Mouse (Mus musculus): ENCODE results near the gene Cbs.

The Cbs gene

GRCm38 (mm10) chr17:31583781-31584180 lies 53.3 kb downstream of the Cbs start:
- DNase-seq = no peak

GRCm38 (mm10) chr17:31583185-31583584 lies 53.9 kb downstream of the Cbs start:
- no peak for DNase-seq

DNA sequence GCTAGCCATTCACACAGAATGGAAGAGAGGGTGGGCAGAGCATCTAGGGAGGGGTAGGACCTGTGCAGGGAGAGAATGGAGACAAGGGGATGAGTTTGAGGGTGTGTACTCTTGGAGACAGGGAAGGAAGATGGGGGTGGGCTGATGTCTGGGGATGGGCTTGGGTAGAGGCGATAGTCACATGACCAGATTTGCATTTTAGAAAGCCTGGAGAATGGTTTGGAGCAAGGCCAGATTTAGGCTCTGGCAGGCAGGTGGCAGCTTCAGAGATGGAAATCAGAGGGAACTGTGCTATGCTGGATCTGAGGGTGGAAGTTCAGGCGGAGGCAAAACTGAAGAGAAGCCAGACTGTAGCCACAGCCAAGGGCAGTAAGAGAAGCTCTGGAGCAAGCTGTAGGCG lies 56.7 kb downstream of the Cbs start:
- DNase-seq = no peak

- DNase-seq = no peak
Measured at GRCm38 (mm10) chr17:31576394-31577175, 60.5 kb downstream of the Cbs start.

- no peak for DNase-seq
Measured at GRCm38 (mm10) chr17:31574662-31575061, 62.4 kb downstream of the Cbs start.

DNA sequence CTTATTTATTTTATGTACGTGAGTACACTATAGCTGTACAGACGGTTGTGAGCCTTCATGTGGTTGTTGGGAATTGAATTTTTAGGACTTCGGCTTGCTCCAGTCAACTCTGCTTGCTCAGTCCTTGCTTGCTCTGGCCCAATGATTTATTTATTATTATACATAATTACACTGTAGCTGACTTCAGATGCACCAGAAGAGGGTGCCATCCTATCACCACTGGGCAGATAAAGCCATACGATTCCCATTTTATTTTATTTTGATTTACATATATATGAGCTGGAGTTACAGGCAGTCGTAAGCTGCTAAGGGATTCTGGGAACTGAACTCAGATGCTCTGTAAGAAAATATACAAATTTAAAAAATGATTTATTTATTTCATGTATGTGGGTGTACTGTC lies 65.3 kb downstream of the Cbs start:
- no peak for DNase-seq

DNA sequence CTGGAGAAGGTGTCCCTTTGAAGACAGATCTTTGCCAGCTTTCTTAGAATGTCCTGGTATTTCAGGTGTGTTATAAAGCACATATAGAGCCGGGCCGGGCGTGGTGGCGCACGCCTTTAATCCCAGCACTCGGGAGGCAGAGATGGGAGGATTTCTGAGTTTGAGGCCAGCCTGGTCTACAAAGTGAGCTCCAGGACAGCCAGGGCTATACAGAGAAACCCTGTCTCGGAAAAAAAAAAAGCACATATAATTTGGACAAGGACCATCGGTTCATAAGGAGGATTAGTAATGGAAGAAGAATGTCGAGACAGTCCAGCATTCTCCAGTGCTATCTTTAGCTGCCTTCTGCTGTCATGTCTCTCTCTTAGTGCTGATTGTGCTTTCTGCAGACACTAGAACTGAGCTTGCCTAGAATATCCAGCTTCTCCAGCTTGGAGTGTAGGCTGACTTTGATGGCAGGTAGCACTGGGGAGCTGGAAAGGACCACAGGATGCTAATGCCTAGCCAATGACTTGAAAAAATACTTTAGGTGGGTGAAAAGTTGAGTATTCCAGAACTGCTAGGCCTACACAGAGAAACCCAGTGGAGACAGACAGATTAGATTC lies 66.6 kb downstream of the Cbs start:
- DNase-seq = no peak

- no peak for DNase-seq
Measured at GRCm38 (mm10) chr17:31569756-31570155, 67.3 kb downstream of the Cbs start.

GRCm38 (mm10) chr17:31566276-31566675 lies 70.8 kb downstream of the Cbs start:
- DNase-seq = no peak

DNA sequence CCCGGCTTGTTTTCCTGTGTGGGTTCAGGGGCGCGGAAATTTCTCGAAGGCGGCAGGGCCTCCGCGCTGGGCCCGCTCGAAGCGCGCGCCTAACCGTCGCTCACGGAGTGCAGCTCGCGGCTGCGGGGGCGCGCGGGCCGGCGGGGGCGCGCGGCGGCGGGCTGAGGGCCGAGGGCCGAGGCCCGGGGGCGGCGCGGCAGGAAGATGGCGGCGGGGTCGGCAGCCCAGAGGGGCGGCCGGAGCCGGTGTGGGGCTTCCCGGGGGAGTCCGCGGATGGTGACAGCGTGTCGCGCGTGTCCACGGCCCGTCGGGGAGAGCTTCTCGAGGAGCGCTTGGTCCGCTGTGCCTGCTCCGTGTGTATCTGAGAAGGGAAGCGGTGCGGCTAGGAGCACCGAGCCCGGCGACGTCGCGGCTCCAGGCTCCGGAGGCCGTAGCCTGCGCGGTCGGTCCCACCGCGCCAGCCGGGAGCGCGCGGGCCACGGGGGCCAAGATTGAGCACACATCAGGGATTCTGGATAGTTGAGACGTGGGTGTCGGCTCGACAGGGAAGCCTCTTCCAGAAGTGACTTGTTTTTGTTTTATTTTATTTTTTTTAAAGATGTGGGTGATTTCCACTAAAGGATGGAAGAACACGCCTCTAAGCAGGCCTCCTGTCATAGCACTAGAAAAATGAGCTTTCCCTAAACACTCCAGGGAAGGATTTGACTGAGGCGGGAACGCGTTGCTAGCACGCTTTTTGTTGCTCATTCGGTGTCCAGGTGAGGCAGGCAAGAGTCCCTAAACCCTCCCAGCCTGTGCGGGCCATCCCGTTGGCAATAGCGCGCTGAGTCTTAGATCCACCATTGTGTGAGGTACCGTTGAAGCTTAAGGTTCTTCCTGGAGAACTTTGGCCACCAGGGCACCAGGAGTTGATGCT lies 71.6 kb downstream of the Cbs start:
- DNase-seq = peak in 1 of 2 experiments; percentile 42

DNA sequence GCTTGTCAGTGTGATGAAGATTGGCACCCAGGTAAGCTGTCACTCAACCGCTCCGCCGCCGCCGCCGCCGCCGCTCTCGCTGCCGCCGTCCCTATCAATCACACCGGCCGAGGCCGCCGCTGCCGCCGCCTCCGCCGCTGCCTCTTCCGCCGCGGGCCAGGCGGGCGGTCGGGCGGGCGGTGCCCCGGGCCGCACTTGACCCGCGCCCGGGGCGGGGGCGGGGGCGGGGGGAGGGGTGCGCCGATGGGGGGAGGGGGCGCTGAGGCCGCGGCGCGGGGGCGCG lies 72.2 kb downstream of the Cbs start:
- no peak for DNase-seq

DNA sequence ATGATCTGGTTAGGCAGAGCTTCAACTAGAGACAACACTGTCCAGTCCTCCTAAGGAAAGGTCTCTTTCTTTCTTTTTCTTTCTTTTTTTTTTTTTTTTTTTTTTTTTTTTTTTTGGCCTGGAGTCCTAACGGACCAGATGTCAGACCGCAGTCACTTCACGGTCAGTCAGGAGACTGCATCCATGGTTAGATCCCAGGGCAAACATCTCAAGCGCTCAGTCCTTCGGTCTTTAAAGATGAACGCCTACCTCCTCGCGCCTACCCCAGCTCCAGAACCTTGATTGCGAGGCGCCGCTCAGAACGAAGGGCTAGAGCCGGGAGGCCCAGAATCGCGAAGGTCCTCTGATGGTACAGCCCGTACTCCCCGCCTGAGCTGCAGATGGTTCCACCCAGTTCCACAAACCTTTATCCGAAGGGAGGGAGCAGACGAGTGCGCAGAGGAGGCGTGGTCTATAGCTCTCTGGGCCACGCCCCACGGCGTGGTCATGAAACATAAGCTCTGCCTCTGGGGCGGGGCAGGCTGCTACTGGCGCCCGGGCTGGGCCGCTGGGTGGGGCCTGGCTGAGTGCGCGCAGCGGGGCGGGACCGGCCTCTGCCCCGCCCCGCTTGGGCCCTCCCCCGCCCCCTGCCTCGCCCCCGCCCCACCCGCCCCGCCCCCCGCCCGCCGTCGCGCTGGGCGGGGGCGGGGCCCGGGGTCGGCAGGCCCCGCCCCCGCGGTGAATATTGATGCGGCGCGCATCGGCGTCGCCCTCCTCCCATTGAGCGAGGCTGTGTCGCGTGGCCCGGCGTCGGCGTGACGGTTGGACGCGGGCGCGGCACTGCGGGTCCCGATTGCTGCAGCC lies 72.8 kb downstream of the Cbs start, which contains the start of gene Pknox1:
Pknox1 (plus strand) TSS at position 720 of the 843 bp plus-strand sequence.
- DNase-seq = peak; percentile 99 to 100

GRCm38 (mm10) chr17:31563632-31564014 lies 73.4 kb downstream of the Cbs start:
- peak in 1 of 2 experiments; percentile 38 for DNase-seq

GRCm38 (mm10) chr17:31559021-31559789 lies 77.8 kb downstream of the Cbs start:
- no peak for DNase-seq
